Mouse (Mus musculus) natural killer cell, adult 2 months (primary cell): ENCODE results near the gene Fam189a2.

Experiments
- DNase-seq, 2 experiments: peaks; one replicate each; pipeline ENCODE4 v3.0.0; 2022; ENCODE audit warnings: low spot score in 2 of 2

Fam189a2 gene

DNA sequence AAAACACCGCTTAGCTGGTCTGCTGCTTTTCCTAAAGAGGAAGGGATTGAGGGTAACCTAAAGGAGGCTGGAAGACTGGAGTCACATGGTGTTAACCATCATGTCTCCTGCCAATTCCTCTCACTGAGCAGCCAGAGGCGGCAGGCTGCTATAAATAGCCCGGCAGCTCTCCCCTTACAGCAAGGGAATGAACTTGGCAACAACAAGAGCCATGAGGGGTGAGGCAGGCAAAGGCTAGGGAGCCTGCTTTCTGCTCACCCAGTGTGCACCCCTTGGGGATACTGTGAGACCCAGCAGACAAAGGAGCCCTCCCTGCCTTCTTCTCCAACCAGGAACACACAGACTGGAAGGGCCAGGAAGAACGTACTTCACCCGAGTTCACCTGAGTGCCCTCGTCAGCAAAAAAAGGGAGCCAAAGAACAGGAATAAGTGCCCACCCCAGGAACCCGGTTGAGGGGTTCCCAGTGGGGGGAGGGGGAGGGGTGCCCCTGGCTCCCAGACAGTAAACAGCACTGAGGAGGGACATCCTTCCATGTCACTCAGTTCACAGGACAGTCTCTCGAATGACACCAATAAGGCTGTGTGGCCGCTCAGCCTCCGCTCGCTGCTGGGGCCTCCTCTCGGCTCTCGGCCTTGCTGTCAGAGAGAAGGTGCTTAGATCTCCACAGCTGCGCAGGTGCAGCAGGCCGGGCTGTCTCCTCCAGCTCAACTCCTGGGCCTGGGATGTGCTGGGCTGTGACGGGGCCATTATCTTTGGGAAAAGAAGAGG, 57.8 kb downstream of the Fam189a2 start:
- DNase-seq: no peak

DNA sequence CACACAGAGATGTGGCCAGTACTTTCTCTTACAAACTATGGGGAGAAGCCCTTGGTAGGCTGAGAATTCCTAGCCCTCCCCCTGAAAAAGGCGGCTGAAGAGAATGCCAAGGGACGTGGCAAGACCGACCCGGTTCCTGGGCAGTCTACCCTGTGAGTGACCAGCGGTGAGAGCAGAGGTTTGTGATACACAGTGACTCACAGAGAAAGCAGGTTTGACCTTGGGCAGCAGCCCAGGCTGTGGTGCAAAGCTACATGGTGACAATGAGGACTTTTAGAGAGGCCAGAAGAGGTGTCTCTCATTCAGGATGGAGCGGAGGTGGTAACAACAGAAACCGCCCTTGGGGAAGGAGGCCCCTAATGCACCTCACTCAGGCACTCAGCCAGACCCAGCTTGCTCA, 59.4 kb downstream of the Fam189a2 start:
- DNase-seq: no peak

DNA sequence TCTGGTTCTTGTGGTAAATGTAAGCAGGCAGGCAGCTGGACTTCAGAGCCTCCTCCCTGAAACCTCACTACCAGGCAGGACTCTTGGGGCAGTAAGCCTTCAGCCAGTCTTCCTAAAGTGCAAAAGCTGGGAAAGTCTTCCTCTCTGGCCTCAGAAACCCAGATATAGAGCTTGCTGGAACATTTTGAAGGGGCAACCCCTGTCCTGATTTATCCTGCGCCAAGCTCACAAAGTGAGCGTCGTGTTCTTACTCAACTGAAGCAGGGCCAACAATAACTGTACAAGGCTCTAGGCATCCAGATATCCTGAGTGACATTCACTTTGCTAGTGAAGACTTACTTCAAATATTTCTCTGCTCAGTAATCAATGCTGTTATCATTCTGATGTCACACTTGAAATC, 60.4 kb downstream of the Fam189a2 start:
- no peak for DNase-seq

DNA sequence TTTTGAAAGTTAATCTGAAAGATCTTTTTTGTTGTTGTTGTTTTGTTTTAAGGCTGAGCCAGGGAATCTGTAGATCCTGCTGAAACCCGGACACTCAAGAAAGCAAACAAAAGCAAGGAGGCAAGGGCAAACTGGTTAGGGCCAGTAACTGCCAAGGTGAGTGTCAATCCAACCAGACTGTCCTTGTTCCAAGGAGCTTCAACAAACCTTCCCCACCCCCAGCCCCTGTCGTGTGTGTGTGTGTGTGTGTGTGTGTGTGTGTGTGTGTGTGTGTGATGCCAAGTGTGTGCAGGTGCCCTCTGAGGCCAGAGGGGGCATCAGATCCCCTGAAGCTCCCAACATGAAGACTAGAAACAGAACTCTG, 62.0 kb downstream of the Fam189a2 start:
- no peak for DNase-seq

DNA sequence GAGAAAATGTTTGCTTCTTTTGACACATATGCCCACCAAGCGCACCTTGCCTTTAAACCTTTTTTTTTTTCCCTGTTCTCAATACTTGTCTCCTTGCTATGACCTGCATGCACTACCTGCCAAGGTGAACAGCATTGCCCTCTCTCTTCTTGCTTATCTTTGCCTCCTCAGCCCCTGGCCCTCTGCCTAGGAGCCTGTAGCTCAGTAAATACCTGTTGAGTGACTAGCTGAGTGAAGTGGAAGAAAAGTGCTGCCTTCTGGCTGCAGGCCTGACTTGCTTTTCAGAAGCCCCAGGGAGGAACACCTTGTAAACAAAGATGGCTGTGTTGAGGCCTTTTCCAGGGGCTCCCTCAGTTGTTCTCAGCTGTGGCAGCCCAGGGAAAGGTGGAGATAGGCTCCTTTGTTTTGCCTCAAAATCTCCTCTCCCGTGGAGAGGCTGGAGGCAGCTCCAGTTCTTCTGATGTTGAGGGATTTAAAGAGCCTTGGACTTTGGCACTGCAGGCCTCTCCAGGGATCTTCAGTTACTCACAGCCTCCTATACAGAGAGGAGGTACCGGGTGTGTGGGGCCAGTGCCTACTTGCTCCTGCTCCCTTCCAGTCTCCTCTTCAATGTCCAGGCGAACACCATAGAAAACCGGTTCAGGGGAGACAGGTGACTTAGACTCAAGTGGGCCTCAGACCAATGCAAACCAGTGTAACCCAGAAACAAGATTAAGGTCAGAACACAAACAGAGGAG, 62.5 kb downstream of the Fam189a2 start:
- DNase-seq: no peak

DNA sequence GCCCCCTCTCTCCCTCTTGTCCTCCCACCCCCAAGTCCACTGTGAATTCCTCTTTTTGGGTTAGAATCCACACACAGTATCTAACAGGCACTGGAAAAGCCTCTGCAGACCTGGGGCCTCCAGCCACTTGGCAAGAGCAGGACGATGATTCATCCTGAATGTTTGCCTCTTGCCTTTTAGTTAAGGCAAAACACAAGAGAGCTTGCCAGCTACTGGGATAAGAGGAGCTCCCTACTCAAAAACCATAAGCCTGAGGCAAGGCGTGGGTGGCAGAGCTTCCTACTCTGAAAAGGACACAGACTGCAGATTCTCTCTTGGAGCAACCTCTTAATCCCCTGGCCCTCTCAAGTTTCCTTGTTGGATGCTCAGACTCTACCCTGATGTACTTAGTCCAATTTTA, 63.7 kb downstream of the Fam189a2 start:
- DNase-seq: no peak

DNA sequence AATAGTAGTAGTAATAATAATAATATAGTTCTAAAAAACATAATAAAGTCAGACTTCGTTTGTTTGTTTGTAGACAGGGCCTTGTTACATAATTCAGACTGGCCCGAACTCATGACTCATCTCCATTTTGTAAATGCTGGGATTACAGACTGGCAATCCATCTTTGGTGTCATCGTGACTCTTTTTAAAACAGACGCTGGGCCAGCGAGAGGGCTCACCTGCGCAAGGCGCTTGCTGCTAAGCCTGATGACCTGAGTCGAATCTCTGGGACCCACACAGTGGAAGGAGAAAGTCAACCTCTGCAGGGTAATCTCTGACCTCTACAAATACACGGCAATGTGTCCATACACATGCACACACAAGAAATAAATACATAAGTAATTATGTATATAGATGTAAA, 64.4 kb downstream of the Fam189a2 start:
- DNase-seq: no peak

DNA sequence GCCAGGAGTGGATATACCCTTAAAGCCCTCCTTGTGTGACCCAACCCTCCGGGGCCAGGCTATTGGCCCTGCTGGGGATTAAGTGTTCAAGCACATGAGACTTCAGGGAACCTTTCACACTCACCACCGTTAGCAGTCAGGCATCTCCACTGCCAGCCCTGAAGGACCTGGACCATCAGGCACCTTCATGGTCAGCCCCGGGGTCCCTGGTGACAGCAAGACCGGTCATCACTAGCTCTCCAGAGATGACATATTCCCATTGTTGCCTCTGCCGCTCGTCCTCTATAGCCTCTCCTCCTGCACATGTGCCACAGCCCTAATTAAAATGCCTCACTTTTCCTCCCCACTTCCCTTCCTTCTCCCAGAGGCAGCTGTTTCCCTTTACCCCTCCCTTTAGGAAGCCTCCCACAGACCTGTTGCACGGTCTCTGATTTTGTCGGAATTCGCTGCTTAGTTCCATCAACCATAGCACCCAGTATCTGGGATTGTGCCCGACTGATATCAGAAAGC, 66.4 kb downstream of the Fam189a2 start:
- no peak for DNase-seq

DNA sequence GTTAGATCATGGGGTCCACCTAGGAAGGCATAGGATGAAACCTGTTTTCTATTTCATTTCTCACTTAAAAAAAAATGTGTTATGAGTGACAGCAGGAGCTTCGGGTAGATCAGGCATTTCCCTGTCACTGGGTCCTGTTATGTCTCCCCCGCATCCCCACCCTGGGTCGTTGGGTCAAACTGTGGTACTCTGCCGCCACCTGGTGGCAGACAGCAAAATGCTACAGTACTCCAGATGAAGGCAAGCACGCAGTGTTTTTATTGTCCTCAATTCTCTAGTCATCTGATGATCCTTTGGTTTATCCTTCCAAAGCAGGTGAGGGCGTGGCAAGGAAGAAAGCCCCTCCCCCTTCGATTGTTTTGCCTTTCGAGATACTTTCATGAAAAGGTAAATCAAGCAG, 69.3 kb downstream of the Fam189a2 start:
- peak; percentile 3 to 28 for DNase-seq

DNA sequence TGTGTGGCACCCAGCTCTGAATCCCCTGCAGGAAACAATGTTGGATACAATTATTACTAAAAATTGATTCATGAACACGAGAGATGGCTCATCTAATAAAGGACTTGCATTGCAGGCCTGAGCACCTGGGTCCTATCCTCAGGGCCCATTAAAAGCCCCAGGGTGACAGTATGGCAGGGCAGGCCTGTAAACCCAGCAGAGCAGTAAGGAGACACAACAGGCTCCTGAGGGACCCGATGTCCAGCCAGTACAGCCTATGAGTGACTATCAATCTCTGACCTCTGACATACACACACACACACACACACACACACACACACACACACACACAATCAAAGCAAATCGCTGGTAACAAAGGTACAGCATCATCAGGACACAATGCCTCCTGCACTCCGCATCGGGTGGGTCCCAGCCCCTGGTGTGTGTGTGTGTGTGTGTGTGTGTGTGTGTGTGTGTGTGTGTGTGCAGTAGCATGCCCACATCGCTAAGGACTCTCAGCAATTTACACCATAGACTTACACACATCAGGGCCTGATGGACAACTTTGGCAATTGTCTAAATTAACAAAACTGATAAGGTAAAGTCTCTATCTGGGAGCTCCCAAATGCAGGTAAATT, 69.9 kb downstream of the Fam189a2 start:
- no peak for DNase-seq

DNA sequence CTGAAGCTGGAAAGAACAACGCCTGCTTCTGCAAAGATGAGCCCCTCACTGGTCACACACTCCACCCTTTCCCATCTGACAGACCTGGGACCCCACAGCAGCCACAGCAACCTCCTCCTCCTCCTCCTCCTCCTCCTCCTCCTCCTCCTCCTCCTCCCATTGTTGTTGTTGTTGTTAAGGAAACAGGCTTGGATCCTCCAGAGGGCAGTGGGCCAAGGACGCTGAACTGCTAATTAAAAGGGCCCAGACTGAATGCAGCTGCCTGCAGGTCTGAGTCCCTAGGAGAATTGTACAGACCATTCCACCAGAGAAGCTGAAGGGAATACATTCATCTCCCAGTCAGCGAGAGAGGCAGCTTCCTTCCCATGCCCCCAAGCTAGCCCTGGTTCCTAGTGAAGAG, 70.5 kb downstream of the Fam189a2 start:
- no peak for DNase-seq

DNA sequence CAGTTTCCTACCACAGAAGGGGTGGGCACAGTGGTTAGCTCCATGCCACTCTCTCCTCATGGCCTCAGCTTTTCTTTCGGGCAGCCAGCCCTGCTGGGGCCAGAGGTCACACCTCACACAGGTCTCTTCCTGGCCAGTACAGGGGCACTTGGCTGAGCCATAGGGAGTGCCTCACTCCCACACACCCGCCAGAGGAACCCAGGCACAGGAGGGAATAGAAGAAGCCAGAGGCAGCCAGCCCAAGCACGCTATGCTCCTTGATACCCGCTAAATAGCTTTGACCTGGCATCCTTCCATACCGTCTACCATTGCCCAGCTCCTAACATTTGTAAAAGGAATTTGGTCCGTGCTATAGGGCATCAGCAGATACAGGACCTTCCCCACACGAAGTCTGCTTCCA, 70.9 kb downstream of the Fam189a2 start:
- no peak for DNase-seq

DNA sequence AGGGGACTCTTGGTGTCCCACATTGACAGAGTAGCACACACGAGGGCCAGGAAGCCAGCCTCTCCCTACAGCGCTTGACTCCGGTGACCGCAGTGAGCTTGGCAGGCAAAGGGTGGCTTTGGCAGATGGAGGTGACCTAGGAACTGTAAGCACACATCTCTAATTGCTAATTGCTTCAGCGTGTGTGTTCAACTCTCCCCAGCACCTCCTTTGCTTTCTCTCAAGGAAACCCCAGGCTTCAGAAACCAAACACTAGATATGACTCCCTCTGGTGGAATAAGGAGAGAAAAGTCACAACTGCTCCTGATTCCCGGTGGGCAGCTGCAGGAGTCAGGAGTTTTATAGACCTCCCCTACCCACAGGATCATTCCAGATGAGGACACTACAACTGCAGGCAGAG, 71.9 kb downstream of the Fam189a2 start:
- no peak for DNase-seq

DNA sequence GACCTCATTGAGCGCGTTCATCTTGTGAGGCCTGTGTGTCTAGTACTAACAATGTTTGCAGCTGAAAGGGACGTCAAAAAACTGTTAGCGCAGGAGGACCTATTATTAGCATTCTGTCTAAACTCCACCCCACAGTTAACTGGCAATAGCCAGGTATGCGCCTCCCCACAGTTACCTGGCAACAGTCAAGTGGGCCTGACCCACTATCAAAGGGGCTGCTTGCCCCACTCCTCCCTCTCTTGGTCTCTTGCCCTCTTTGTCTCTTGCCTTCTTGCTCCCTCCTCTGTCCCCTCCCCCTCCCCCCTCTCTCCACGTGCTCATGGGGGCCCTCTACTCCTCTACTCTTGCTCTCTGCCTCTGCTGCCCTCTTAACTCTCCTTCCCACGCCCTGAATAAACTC, 73.3 kb downstream of the Fam189a2 start:
- no peak for DNase-seq

DNA sequence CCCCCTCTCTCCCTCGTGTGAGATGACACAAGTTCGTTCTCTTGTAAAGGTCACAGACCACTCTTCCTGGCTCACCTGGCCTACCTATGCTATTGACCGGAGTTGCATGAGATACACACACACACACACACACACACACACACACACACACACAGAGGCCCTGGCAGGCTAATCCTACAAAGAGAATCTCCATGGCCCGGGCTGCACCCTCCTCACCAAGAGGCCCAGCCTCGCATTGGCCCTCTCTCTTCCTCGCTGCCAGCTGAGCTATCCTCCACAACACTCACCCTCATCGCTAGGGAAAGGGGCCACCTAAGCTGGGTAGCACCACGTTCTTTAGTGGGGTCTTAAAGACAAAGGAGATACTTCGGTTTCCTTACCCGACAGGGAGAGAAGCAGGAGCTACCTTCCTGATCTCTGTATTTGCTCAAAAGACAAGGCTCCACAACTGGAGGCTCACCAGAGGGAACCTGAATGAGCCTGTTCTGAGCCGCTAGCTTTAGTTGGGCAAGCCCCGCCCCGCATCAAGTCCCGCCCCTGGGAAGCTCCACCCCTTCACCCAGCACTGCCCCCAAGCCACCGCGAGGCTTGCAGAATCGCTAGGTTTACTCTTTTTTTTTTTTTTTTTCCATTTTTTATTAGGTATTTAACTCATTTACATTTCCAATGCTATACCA, 74.4 kb downstream of the Fam189a2 start:
- DNase-seq: no peak

DNA sequence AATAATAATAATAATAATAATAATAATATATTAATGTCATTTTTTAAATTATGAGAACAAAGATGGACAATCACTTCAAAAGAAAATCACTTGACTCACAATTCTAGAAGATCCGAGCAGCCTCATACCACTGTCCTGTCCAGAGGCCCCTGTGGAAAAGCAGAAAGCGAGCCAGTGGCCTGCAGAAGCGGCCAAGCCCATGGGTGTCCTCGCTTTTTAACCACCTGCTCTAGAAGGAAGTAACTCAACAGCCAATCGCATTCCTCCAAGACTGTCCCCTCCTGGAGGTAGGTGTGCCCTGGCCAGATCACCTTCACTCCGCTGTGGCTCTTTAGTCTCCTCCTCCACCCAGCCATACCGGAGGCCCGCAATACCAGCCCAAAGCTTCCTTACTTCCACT, 75.4 kb downstream of the Fam189a2 start:
- no peak for DNase-seq

DNA sequence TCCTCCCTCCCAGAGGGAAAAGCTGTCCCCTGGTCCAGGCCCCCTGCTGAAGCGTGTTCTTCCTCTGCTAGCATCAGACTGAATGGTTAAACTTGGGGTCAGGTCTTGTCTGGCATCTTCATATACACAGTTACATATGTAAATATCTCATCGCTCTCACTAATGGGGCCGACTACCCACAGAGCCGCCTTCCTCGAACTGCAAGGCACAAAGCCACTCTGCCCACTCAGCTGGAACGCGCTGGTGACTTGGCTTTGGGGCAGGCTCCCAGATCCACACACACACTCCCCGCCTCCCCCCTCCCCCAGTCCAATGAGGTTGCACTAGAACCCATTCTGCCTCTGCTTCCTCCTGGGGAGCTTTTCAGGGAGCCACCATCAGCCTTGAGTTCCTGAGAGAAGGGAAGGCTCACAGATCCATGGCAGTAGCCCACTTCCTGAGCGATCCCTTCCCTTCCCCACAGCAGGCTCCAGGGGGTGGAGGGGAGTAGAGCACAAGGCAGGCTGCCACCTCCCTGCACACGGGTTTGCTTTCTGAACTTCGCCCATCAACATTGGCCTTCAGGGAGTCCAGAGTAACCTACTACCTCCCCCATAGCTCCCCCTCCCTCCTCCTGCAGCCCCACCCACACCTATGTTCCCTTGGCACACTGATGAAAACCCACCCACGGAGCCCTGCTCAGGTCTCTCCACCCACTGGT, 82.4 kb downstream of the Fam189a2 start:
- no peak for DNase-seq

DNA sequence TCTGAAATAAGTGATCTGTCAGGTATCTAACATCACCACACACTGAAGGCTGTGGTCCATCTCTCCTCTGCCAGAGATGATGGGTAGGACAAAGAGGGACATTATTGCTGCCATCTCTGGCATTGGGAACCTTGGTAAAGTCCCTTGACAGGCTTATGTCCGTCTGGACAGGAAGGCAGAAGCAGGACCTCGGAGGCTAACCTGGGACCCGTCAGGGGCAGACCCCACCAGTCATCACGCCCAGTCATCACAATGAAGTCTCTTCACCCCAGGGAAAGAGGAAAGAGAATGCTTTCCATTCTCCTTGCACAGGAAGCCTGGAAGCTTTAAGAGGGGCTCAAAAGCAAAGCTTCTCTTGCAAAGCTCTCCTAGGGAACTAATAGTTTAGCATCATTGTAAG, 82.9 kb downstream of the Fam189a2 start:
- no peak for DNase-seq

DNA sequence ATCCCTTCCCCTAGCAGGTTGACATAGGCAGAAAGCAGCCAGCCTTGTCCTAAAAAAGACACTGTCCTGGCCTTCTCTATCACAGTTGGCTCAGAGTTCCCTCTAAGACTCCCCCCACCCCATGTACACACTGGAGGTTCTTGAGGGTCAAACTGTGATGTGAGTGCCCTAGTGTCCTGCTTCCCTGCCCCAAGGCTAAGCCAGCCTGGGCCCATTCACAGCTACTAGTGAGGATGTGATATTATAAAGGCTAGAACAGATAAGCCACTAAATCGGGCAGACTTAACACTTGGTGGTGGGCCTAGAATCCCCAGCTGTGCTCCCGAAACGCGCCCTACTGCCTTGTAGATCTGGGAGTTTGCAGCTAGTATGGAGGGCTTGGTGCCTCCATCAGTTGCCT, 84.1 kb downstream of the Fam189a2 start:
- DNase-seq: no peak

DNA sequence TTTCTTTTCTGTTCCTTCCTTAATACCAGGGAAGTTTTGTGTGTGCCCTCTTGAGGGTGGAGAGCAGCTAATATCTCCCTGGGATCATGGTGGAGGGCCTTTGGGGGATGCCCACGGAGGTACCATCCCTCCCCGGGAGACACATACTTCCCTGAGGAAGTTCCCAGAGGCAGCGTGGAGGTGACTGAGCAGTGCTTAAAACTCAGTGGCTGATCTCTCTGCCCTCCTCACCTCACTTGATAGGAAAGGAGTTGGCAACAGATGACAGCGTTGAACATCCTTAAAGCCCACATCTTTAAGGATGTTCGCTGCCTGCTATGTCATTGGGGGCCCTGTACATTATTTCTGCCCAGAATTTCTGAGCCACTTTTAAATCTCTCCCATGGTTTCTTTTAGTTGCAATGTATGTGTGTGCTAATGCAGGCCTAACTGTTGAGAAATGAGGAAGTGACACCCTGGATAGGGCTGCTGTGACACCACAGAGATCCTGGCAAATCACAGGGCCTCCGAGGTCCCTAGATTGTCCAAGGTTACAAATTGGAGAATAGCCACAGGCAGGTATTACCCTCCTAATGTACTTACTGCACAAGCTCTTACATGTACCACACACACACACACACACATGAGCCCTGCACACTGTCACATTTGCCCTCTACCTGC, 84.7 kb downstream of the Fam189a2 start:
- DNase-seq: no peak

DNA sequence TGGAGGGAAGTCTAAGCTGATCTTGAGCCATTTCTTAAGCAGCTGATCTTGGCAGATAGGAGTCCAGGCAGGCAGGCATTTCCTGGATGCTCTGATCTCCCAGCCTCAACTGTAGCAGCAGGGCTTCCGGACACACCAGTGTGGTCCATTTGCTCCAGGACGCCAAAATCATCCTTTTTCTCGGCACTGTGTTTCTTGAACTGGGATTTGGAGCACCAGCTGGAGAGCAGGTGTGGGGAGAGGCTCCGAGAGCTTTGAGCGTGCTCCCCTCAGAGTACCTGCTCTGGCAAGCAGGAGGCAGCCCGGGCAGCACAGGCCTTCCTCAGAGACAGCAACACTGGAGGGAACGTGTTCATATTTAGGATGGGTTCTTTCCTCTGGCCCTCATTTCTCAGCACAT, 87.9 kb downstream of the Fam189a2 start:
- DNase-seq: no peak
